Mouse (Mus musculus): Measurements from ENCODE around the gene Ngf.

GRCm38 (mm10) chr3:102460528-102460927 lies 9.2 kb upstream of the Ngf start:
- no peak for TF ChIP-seq EP300 (IDR thresholded peaks at IDR 0.05; ENCODE audit: insufficient read depth, low read depth, low read length)
- no peak for TF ChIP-seq CTCF (IDR thresholded peaks at IDR 0.05; ENCODE audit: low read depth, low read length)

Measured in ES-Bruce4 (cell line).